Mouse (Mus musculus): ENCODE measurements around the gene P2ry2. TPM values are rescaled to one million over a fixed set of nuclear protein-coding genes. Genes with fewer than 3 reads are reported as not detected.

P2ry2 gene
- total RNA-seq (2021): 1 to 10 TPM; 2.7 to 2.8 TPM
- long read RNA-seq, experiment 1, partial matches to known transcripts: 0 of 3 reads
- long read RNA-seq, experiment 1, other reads (novel, unspliced or antisense): 1 of 3 reads
- long read RNA-seq, experiment 2, partial matches to known transcripts: 0 of 2 reads
- long read RNA-seq, experiment 2, other reads (novel, unspliced or antisense): 0 of 2 reads

GRCm38 (mm10) chr7:101012541-101012940, at the start of gene P2ry2:
P2ry2 (minus strand) TSS chr7:101012866.
- no peak for DNase-seq (ENCODE audit: low spot score in 2 of 2)

DNA sequence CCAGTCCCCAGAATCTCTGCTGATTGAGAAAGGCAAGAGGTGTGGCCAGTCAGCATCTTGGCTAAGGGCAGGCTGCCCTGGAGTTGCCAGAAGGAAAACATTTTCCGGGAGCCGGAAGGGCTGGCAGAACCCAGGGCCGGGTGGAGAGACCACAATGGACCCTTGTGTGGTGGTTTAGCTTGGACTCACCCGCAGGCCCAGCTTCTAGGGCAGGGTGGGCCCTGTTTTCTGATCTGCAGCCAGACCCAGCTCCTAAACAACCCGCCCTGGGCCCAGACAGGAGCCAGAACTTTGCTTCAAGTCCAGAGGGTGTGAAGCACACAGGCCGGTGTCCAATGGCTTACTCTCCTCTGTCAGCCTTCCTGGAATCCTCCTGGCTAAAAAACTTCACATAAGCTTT, 49.6 kb upstream of the P2ry2 start:
- DNase-seq (ENCODE audit: low spot score in 2 of 2): no peak

DNA sequence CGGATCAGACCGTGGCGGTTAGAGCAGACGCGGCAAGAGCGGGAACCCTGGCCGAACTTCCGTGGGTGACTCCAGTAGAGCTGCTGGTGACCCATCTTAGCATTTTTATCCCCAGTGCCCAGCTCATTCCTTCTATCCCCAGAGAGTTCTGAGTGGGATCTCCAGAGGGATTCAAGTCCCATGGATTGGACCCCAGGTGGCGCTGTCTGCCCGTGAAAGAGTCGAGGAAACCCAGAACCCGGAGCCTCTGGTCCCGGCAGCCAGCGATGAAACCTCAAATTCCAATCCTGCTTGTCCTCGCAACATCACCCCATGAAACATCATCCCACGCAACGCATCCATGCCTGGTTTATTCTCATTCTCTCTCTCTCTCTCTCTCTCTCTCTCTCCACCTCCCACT, 48.7 kb upstream of the P2ry2 start:
- DNase-seq (ENCODE audit: low spot score in 2 of 2): peak; percentile 75 to 80

GRCm38 (mm10) chr7:101060476-101060875, 47.8 kb upstream of the P2ry2 start:
- DNase-seq (ENCODE audit: low spot score in 2 of 2): no peak

DNA sequence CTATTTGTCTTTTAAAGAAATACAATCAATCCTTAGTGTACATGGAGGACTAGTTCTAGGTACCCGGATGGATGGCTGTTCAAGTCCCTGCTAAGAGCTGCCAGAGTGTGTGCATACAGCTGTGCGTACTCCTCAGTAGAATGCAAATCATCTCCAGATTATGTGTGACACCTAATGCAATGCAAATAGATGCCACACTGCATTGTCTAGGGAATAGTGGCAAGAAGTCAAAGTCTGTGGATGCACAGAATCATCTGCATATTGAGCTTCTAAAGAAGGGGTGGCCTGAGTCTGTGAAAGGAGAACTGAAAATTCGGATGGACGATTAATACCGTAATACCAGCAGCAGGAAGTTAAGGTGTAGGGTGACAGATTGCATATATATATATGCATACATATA, 46.5 kb upstream of the P2ry2 start:
- no peak for DNase-seq (ENCODE audit: low spot score in 2 of 2)

DNA sequence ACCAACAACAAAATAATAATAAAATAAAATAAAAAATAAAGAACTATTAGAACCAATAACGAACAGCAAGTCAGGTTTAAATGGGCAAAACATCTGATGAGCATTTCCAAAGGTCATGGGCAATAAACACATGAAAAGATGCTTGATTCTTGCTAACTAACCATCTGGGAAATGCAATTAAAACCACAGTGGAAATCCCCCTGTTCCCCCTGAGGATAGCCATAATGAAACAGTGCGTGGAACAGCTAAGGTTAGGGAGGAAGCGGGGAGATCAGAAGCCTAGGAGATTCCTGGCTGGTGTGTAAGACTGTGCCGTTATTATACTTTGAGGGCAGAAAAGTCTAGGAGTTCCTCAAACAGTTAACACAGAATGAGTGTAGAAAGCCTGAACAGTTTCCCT, 44.6 kb upstream of the P2ry2 start:
- DNase-seq (ENCODE audit: low spot score in 2 of 2): no peak

DNA sequence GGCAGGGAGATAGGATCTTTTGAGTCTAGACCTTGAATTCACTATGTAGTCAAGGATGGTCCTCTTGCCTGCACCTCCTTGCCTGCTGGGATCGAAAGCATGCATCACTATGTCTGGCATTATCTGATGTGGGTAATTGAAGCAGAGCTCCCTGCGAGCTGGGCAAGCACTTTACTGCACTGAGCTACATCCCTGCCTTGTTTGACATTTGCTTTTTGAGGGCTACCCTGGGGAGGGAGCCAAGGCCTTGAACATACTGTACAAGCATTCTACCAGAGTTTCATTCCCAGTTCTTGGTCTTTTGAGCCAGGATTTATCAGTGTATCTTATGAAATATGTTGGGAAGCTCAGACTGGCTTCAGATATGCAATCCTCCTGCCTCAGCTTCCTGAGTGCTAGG, 40.5 kb upstream of the P2ry2 start:
- DNase-seq (ENCODE audit: low spot score in 2 of 2): no peak

DNA sequence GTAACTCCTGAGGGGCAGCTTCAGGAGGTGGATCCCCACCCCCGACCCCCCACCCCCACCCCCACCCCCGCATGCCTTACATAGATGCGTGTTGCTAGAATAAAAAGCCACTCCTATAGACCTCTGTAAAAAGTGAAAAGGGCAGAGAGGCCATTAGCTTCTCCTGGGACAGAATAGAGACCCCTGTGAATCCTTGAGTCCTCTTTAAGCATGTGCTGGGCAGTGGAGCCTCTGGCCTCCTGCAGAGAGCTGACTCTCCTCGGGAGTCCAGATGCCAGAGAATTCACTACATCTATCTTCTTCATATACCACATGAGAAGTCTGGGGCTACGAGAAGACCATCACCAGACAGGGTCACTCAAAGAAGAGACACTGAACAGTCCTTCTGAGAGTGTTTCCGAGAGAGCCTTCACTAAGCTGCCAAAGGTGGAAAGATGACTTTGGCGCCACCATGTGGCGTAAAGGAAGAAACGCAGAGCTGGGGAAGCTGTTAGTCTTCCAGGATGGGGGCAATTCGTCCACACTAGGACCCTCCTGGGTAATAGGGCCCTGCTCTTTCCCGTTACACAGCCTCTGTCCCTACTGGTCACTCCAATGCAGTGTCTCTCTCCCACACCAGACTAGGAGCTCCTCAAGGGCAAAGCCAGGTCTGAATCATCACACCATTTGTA, 39.0 kb upstream of the P2ry2 start:
- DNase-seq (ENCODE audit: low spot score in 2 of 2): peak in 1 of 2 experiments; percentile 23

DNA sequence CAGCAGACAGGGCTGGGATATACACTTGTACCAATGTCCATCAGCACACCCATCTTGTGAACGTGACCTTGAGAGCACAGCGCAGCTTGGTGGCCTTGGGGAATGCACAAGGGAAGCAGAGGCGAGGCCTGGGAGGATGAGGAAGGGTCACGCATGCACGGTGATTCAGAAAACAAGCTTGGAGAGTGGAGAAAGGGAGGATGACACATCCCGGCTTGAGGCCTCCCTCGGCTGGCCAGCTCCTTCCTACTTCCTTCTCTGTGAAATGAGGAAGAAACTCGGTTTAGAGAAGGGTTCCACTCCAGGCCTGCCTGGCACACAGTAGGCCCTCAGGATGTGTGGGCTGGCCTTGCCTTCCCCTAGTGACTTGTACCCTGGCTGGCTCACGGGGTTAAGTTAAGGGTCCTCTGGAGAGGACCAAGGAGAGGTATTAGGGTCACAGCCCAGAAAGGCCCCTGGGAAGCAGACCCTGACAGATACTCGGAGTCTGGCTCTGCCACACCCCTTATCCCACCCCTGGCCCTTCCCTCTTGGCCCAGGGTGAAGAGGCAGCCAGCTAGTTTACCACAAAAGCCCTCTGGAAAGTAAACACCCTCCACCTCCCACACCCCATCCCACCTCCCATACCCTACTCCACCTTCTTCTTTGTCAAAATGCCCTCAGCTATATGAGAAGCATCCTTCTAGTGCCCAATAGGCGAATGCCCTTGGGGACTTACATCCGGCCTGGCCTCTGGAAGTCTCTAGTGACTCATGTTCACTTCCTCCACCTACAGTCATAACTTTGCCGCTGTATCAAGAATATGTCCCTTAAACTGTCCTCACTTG, 38.3 kb upstream of the P2ry2 start:
- no peak for DNase-seq (ENCODE audit: low spot score in 2 of 2)

DNA sequence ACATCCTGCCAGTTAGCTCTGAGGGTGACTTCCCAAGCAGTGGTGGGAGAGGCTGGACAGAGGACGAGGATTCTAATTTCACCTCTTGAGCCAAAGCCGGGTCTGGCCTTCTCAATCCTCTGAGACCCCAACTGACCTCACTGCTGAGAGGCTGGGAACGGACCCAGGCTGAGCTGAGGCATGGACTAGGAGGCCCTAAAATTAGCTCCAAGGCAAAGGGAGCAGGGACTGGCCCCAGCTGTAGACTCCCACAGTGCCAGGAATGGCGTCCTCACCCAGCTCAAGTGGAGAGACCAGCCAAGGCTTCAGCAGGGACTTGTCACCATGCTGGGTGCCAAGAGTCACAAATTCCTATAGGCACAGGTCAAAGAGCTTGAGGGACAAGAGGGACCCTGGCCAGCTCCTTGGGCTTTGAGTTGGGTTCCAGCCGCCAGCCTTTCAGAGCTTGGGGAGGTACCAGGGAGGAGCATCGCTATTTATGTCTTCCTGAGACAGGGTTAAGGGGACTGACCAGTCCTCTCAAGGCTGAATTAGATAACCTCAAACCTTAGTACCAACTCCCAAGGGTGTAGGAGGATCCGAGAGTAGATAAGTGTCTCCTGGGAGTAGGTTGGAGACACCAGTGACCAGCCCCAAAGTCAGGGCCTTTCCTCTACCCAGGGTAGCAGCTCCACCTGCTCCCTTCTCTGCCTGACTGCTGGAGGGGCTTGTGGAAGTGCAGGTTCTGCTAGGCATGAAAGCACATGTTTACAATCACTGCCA, 36.8 kb upstream of the P2ry2 start:
- DNase-seq (ENCODE audit: low spot score in 2 of 2): no peak

DNA sequence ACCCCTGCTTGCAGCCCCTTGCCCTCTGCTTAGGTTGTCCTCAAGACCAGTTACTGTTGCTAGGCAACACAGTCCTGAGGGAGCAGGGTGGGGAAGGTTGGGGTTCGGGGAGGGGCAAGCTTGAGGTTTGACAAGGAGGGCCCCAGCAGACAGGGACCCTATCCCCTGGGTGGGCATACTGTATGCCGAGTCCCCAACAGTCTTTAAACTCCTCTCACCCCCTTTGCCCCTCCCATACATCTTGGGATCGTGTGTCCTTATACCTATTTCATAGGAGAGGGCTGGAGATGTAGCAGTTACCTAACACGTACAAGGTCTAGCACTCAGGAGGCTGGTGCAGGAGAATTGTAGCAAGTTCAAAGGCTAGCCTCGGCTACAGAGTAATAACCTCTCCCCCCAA, 35.6 kb upstream of the P2ry2 start:
- DNase-seq (ENCODE audit: low spot score in 2 of 2): no peak

GRCm38 (mm10) chr7:101043846-101044541, 31.3 kb upstream of the P2ry2 start:
- no peak for DNase-seq (ENCODE audit: low spot score in 2 of 2)

DNA sequence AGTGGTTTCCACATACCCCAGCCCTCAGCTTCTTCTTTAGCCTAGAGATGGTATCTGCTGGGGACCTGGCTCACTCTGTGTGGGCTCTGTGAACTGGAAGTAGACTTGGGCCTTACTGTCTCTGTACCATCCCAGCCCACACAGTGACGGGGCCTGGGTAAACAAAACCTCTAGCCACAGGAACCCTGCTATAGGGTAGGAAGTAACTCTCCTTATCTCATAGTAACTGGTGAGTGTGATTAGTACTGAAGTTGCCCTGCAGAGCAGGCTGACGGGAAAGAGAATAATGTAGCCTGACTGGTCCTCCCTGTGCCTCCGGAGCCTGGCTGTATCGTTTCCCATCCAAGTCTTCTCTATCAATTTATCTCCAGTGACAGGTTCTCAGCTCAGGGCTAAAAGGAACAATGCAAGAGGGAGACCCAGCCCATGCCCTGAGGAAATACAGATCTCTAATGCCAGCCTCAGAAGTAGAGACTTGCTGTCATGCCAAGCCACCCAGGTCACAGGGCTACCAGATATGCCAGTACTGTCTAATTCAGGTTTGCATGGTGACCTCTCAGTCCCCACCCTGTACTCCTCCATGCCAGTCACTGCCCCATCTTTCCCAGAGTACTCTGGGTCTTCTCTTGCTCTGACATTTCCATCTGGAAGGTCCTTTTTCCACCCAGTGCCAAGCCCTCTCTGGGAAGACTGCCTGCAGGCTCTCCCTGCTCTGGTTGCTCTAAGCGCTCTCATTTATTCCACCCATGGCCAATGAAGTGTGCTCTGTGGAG, 29.5 kb upstream of the P2ry2 start:
- no peak for DNase-seq (ENCODE audit: low spot score in 2 of 2)

- no peak for DNase-seq (ENCODE audit: low spot score in 2 of 2)
Measured at GRCm38 (mm10) chr7:101041544-101041943, 28.9 kb upstream of the P2ry2 start.

- DNase-seq (ENCODE audit: low spot score in 2 of 2): no peak
Measured at GRCm38 (mm10) chr7:101033371-101033770, 20.7 kb upstream of the P2ry2 start.

DNA sequence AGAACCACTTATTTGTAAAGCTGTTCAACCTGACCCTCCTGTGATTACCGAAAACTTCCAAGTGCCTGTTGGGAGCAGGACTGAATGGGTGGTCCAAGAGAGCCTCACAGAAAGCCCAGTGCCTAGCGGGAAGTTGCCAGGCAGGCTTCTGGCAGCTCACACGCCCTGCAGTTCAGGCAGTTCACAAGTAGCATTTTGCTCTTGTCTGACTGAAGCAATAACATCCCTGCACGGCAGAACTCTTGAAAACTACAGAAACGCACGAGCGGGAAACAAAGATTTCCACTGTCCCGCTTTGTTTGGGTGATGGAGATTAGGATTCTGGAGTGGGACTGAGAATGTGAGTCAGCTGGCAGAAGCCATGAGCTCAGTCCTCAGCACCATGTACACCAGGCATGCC, 18.6 kb upstream of the P2ry2 start:
- DNase-seq (ENCODE audit: low spot score in 2 of 2): no peak

- DNase-seq (ENCODE audit: low spot score in 2 of 2): no peak
Measured at GRCm38 (mm10) chr7:101030756-101031155, 18.1 kb upstream of the P2ry2 start.

- no peak for DNase-seq (ENCODE audit: low spot score in 2 of 2)
Measured at GRCm38 (mm10) chr7:101029446-101029845, 16.8 kb upstream of the P2ry2 start.

- no peak for DNase-seq (ENCODE audit: low spot score in 2 of 2)
Measured at GRCm38 (mm10) chr7:101028991-101029390, 16.3 kb upstream of the P2ry2 start.

DNA sequence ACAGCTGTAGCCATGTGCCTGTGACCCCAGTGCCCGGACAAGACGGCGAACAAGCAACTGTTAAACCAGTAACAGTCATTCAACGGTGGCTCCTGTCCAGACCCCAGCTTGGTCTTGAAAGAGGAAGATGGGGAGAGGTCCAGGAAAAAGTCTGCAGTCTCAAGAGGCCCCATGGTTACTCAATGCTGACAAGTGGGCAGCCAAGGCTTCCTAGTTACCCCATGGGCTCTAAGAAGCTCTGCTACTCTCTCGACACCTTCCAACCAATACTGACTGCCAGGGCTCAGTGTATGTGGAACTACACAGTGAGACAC, 15.7 kb upstream of the P2ry2 start:
- DNase-seq (ENCODE audit: low spot score in 2 of 2): no peak
